Mouse (Mus musculus): Measurements from ENCODE around the gene Hipk3. TPM values are rescaled to one million over a fixed set of nuclear protein-coding genes. Genes with fewer than 3 reads are reported as not detected.

Hipk3 gene
- total RNA-seq, 2 experiments from 2014 or later, result 148 to 153 TPM

DNA sequence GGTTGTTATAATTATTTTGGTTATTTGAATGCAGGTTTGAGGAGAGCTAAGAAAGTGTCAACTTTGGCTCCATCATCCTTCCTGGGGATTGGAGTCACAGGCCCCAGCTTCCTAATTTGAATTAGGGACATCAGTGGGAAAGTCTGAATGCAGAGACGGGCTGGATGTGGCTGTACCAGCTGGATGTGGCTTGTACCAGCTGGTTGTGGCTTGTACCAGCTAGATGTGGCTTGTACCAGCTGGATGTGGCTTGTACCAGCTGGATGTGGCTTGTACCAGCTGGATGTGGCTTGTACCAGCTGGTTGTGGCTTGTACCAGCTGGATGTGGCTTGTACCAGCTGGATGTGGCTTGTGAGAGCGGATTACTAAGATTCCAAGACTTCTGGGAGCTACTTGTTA lies 74.8 kb downstream of the Hipk3 start:
- no peak for DNase-seq (ENCODE audit: low spot score in 2 of 2)

DNA sequence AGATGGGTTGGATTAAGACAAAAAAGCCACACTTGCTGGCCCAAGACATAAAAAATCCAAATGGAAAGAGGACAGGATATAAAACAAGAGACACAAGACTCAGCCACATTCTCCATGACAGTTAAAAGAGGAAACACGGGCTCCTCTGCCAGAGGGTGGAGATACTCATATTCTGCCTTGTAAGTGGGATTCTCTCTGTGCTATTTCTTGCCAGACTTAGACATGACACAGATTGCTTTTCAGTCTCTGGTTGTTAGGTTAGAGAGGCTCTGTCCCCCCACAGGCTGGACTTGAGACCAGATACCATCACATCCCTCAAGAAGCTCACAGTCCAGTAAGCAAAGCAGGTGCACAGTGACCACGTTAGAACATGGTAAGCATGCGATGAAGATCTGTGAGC lies 81.2 kb downstream of the Hipk3 start:
- DNase-seq (ENCODE audit: low spot score in 2 of 2), result no peak

DNA sequence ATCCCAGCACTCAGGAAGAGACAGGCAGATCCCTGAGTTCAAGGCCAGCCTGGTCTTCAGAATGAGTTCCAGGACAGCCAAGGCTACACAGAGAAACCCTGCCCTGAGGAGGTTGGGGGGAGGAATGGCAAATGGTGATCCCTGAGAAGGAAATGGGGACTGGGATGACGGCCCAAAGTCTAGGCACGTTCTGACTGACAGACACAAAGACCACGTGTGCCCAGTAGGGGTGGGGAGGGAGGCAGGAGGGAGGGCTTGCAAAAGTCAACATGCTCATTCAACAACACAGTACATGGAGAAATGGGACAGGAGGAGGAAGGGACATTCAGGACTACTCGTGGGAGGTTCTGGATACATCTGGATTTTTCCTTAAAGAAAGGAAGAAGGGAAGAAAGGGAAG lies 81.8 kb downstream of the Hipk3 start:
- no peak for DNase-seq (ENCODE audit: low spot score in 2 of 2)

DNA sequence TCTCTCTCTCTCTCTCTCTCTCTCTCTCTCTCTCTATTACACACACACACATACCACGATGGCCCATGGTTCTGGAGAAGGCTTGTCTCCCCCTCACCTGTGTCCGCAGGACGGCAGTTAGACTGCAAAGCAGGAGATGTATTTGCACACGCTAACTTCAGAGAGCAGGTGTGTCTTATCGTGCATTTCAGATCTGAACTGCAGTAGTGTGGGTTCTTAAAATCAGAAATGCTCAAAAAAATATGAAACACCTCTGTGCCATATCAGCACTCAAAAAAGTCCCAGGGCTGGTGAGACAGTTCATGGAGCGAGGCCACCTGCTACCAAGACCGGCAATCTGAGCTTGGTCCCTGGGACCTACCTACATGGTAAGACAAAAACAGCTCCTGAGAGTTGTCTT lies 82.4 kb downstream of the Hipk3 start:
- no peak for DNase-seq (ENCODE audit: low spot score in 2 of 2)

DNA sequence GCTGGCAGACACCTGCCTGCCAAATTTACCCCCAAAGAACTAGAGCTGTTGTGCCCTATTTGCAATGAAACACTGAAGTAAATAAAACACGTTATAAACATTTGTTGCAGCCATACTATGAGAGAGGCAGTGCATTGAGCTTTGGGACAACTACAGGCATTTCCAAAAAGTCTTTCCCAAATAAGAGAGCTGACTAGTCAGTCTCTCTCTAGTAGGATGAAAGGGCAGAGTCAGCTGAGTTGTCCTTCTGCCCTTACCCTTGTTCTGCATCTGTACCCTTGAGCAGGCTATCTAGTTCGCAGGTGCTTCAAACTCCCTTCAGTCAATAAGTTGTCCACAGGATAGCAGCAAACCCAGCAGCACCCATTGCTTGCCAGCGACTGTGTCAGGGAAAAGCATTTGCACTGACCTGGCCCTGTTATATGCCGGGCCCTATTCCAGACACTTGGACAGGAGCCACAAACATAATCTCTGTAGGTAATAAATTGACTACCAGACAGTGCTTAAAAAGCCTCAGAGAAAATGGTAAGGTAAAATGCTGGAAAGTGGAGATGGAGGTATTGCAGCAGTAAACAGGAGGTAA lies 83.2 kb downstream of the Hipk3 start, which contains the start of gene D430041D05Rik:
D430041D05Rik (minus strand) TSS at position 51 of the 583 bp plus-strand sequence.
- DNase-seq (ENCODE audit: low spot score in 2 of 2), result no peak

DNA sequence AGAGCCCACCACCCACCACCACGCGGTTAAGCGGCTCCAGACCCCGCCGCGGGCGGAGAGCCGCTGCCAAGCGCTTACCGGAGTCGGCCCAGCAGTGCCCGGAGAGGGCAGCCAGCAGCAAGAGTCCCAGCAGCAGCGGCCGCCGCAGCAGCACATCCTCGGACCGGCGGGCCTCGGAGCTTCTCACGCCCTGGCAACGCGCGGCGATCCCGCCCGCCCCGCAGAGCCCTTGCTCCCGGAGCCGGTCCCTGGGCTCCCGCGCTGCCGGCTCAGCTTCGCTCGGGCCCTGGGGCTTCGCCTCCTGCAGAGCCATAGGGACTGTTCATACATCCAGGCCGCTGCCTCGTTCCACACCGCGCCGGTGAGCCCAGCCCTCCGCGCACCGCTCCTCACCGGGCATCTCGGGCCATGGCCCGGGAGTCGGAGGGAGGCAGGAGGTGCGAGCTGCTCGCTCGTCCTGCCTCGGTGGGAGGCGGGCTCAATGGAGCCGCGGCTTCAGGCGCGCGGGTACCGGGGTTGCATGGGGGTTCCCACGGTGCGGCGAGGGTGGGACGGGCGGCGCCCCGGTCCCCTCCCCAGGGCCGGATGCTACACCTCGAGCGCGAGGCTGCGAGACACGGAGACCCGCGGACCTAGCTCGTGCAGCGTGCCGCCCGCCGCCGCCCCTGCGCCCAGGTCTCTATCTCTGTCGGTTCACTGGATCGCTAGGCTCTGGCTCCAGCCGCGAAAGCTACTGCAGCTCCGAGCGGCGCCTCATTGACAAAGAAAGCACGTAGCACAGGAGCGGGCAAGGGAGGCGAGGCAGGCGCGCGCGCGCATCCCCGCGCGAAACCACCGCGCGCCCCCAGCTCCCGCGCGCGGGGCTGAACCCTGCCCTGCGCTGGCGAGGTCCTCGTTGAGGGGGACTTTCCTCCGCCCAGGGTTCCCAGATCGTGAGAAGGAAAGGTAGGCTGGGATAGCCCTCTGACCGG lies 84.1 kb downstream of the Hipk3 start:
- peak in 1 of 2 experiments; percentile 41 for DNase-seq (ENCODE audit: low spot score in 2 of 2)

DNA sequence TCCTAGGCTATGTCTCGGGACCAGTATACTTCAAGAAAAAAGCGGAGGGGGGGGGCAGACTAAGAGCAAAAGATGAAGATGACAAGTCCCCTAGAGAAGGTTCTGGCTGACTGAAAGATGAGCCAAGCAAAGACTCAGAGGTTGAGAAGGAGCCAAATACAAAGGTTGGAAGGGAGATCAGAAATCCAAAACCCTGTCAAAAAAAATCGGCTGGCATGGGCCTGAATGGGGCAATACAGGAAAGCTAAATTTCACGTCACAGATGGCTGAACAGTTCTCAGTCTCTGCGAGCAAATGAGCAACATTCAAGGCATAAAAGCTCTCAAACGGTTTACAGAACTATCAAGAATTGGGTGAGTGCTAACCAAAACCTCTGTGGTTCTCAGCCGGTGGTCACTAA lies 85.9 kb downstream of the Hipk3 start:
- DNase-seq (ENCODE audit: low spot score in 2 of 2), result no peak

DNA sequence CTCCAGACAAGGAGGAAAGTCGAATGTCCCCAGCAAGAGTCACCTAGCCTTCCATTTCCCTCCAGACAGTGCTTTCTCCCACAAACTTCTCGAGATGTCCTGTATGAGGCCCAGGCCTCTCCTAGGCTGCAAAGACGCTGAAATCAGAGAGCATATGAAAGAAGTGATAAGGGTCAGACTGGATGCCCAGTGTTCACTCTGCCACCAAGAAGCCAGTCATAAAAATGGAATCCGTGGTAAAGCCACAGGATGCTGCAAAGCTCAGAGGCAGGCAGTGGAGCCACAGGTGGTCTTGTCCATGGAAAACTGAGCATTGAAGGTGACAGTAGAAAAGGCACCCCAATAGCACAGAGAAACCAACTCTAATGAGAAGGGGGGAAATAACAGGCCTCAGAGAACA lies 86.3 kb downstream of the Hipk3 start:
- DNase-seq (ENCODE audit: low spot score in 2 of 2), result no peak

DNA sequence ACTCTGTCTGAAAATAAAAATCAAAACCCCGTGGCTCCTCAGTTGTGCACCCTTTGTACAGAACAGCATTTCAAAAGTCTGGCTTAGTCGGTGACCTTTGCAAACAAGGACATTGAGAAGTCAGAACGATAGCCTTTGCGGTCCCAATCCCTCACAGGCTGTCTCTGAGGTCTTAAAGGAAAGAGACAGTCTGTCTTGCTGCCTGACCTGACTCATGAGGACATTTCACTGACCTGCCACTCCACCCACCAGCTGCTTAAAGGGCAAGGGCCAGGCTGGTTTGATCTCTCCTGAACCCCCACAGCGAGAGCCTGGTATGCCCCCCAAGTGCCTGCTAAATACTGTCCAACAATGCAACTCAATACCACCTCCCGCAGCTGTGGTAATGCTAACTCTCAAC lies 90.2 kb downstream of the Hipk3 start:
- DNase-seq (ENCODE audit: low spot score in 2 of 2), result no peak

DNA sequence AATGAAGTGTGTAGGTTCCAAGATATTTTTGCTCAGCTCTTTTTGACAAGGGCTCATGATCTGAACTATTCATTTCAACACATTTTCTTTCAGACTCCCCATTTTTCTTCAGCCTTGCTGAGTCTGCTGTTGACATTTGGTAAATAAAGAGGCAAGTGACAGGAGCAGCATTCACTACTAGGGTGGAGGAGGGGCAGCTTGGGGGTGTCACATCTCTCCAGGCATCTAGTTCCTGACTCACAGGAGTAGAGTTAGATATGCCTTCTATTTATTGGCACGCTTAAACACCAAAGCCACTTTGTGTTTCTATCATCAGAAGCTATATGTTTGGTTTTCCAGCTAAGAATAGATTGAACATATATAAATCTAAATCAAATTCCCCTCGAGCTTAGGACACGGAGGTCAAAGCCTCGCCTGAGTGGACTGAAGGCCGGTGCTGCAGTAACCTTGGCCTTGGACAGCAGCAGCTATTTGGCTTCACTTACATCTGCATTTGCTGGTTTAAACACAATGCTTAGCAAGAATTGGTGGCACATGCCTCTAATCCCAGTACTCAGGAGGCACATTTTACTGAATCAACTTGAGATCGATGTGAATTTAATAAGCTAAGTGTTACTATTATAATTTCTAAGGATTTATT lies 95.5 kb downstream of the Hipk3 start:
- no peak for DNase-seq (ENCODE audit: low spot score in 2 of 2)

DNA sequence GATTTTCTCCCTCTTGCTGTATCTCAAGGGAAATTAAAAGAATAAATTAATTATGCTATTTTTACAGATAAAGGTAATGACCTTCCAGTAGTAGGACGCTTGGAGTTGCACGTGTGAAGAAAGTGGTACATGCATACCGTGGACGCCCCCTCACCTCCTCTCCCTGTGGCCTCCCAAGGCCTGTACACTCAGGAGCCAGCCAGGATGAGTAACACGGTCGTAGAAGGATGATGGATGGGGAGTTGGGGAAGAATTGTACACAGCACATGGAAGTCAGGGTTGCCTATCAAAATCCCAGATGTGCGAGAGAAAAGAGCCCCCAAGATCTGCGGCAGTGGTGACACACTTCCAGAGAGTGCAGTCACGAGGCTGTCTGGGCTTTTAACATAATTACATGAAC lies 98.3 kb downstream of the Hipk3 start:
- DNase-seq (ENCODE audit: low spot score in 2 of 2), result no peak

DNA sequence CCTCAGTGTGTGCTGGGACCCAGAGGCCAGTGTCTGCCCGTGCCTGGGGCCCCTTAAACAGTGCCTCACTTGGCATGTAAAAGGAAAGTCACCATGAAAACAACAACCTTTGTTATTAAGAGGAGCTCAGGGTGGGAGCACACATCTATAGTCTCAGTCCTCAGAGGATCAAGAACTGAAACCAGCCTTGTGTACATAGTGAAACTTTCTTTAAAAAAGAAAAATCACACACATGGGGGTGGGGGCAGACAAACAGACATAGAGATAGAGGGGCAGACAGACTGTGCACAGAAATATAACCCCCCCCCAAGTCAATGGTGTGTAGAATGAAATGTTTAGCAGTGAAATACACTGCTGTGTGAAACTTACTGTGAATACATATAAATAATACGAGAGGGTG lies 99.5 kb downstream of the Hipk3 start:
- DNase-seq (ENCODE audit: low spot score in 2 of 2), result no peak

DNA sequence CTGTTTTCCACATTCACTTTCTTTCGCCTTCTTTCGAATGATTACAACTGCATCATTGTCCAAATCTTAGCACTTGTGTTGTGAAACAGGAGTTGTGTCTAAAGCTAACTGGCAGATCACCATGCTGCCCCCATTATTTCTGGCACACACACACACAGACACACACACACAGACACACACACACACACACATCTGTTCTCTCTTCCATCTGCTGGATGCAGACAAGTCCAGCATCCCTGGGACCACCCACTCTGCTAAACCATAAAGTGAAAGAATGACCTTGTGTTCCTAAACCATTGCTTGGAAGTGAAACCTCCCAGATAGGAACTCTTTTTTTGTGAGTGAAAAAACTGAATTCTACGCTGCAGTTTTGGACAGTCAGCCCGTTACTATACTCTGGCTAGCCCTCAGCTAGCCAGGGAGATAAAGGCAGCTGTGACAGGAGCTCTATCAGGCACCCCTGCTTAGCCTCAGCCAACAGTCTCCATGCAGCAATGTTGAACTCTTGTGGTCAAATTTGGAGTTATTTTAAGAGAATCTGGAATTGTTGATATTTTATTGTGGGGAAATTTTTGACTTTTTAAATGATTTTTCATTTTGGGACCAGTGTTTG lies 101.4 kb downstream of the Hipk3 start:
- no peak for DNase-seq (ENCODE audit: low spot score in 2 of 2)

DNA sequence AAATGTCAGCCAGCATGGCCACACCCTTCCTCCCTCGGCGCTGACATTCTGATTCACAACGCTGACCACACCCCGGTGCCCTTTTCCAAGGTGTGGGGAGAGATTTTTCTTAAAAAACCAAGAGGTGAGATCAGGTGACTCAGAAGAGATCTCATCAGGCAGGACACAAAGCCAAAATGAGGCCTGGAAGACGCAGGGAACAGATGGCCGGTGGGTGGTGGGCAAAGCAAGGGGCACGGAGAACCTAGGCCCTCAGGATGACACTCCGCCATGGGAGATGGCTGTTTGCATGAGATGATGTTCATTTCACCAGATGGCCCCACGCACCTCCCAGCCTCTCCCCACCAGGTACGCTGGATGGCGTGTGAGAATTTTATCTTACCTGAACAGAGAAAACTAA lies 105.0 kb downstream of the Hipk3 start:
- no peak for DNase-seq (ENCODE audit: low spot score in 2 of 2)

DNA sequence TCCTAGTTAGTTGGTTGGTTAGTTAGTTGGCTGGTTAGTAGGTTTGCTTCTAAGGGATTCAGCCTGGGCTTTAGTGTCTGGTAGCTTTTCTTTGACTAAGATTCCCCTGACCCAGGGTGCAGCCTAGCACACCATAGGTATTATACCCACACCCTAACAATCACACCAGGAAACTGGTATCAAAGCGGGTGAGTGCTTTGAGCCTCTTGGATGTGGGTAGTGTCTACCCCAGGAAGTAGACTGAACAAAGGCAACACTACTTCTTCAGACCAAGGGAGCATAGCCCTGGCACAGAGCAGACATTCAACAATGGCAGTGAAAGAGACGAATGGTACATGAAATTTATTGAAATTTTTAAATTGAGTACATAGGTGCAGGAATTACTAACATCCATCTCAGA lies 108.3 kb downstream of the Hipk3 start:
- no peak for DNase-seq (ENCODE audit: low spot score in 2 of 2)

DNA sequence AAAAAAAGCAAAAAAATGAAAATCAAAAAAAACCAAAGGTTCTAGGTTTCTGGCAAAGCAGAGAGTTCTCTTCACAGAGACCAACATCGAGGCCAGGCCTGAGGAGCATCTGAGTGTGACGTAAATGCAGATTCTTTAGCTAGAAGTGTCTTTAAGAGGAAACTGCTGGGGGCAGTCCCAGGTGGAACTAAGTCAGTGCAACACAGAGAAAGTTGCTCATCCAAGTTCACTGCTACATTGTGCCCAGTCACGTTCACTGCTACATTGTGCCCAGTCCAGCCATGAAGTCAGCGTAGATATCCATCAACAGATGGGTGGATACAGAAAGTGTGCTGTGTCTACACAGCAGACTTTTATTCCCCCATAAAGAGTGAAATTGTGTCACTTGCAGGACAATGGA lies 110.7 kb downstream of the Hipk3 start:
- no peak for DNase-seq (ENCODE audit: low spot score in 2 of 2)

DNA sequence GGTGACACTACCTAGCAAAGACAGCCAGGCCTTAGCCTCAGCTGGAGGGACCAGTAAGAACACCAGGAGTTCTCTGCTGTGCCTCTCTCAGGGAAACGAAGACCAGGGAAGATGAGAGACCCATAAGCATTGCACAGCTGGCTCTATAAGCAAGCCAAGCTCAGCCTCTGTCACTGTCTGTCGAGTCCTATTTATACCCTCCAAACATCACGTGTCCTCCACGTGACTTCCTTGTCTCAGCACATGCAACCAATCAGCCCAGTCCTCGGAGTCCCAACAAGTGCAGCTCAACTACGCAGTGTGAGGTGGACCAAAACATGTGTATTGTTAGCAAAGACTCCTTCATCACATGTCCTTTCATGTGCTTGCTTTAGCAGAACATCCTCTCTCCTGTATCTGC lies 111.4 kb downstream of the Hipk3 start:
- DNase-seq (ENCODE audit: low spot score in 2 of 2), result no peak

DNA sequence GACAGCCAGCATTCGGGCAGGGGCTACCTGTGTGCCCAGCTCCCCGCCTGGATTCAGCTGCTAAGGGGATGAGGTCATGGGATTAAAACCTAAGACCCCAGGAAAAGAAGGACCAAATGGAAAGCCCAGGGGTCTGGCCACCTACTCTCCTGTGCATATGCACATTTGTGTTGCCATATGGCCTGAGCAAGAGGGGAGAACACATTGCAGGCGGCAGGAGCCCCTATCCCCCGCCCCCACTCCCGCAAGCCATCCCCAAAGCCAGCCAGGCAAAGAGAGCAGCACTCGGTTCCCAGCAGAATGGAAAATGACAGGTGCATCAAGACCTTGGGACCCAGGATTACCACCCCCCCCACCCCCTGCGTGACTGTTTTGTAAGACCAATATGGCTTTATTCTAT lies 114.9 kb downstream of the Hipk3 start:
- DNase-seq (ENCODE audit: low spot score in 2 of 2), result no peak

DNA sequence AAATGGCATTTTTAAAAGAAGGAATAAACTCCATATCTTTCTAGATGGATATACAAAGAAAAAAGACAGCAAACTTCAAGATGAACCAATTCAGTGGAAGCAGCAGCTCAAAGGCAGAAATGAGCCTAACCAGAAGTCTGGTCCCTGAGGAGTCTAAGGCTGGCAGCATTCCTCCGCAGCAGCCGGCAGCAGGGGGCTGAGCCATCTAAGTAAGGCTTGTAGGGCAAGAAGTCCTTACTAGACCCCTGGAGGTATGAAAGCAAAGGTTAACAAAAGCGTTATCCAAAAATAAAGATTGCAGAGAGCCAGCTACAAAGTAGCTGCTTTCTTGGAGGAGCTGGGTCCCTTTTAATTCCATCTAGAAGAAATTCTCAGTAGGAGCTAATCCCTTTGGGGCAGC lies 115.5 kb downstream of the Hipk3 start:
- DNase-seq (ENCODE audit: low spot score in 2 of 2), result no peak

DNA sequence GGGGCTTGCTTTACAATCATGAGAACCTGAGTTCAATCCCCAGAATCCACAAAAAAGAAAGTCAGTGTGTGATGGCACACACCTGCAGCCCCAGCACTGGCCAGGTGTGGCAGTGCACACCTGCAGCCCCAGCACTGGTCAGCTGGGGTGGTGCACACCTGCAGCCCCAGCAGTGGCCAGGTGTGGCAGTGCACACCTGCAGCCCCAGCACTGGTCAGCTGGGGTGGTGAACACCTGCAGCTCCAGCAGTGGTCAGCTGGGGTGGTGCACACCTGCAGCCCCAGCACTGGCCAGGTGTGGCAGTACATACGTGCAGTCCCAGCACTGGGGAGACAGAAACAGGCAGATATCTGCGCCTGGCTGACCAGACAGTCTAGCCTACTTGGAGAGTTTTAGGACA lies 116.3 kb downstream of the Hipk3 start:
- DNase-seq (ENCODE audit: low spot score in 2 of 2), result no peak
